Mouse (Mus musculus) embryonic fibroblast, embryonic 13.5 days (primary cell): ENCODE measurements around the gene Rab11fip5.

Source experiments
- CTCF ChIP-seq: IDR thresholded peaks from 2 replicates; pipeline ENCODE4 v1.5.1; 2011; ENCODE audit warnings: mild to moderate bottlenecking, control low read depth, low read length, moderate library complexity, borderline replicate concordance; ENCODE audit not compliant: insufficient read depth
- POLR2A ChIP-seq: IDR thresholded peaks from 2 replicates; pipeline ENCODE4 v1.6.1; 2011; ENCODE audit warnings: low read depth, mild to moderate bottlenecking, control low read depth, low read length, moderate library complexity

DNA sequence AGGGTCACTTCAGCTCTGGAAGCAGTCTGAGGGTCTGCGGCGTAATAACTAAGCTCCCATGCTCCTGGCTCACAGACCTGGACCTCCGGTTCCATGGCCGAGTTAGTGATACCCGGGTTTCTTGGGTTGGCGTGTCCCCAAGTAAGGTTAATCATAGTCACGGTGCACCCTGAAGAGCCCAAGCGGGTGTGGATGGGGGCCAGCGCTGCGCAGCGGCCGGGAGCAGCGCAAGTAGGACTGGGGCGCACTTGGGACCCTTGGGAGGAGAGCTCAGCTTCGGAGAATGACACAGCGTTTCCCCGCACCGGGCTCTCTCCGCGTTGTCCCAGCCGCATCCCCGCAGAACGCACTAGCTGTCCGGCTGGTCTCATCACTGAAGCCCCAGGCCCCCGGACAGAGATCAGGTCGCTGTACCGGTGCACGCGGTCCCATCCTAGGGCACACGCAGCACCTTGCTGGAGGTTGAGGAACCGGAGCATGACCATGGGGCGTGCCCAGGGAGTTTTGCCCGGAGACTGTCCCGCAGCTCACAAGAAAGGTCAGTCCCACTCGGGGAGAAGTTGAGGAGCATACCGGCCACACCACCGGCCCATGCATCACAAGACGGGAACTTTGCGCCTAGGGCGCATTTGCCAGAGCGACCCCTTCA lies 42.0 kb downstream of the Rab11fip5 start:
- TF ChIP-seq CTCF, result no peak
- peak; percentile 49 for TF ChIP-seq POLR2A
